Mouse (Mus musculus) myocyte (in vitro differentiated cells): ENCODE data around the gene Atp1a4.

ENCODE experiments used
- E2F4 ChIP-seq: IDR thresholded peaks from one replicate; pipeline ENCODE4 v1.6.1; 2011; ENCODE audit warnings: mild to moderate bottlenecking, control low read depth, moderate library complexity; ENCODE audit not compliant: insufficient read depth
- MYOG ChIP-seq, 3 experiments: IDR thresholded peaks; one replicate each; pipeline ENCODE4 v1.6.1; 2011; ENCODE audit warnings: control low read depth in 2 of 3, low read depth in 2 of 3, mild to moderate bottlenecking in 2 of 3; ENCODE audit not compliant: insufficient read length in 2 of 3, control insufficient read depth in 1 of 3, insufficient read depth in 1 of 3
- POLR2A ChIP-seq: IDR thresholded peaks from one replicate; pipeline ENCODE4 v1.6.1; 2011; ENCODE audit warnings: low read depth, mild to moderate bottlenecking, control low read depth, moderate library complexity; ENCODE audit not compliant: insufficient read length
- POLR2AphosphoS2 ChIP-seq: IDR thresholded peaks from one replicate; pipeline ENCODE4 v1.6.1; 2011; ENCODE audit warnings: low read depth, control low read depth; ENCODE audit not compliant: insufficient read length
- USF1 ChIP-seq: IDR thresholded peaks from one replicate; pipeline ENCODE4 v1.6.1; 2011; ENCODE audit warnings: low read depth, mild to moderate bottlenecking, control low read depth, moderate library complexity

DNA sequence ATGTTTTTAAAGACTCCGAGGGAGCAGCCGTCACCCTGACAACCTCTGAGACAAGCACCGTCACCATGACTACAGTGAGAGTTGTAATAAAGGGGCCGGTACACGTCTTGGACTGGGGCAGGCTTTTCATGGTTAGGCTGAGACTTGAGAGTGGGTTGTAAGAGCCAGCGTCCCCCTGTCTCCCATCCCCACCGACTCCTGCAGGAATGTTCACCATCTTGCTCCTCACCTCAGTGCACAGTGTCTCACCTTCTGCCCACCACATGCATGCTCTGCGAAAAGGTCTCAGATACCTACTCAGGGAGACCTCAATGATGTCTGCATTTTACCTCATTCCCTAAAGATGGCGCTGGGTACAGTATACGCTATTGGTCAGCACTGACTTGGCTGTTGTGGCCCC lies 13.6 kb upstream of the Atp1a4 start:
- TF ChIP-seq MYOG (IDR thresholded peaks at IDR 0.05; ENCODE audit: control insufficient read depth in 1 of 3, insufficient read depth in 1 of 3, insufficient read length in 2 of 3, low read depth in 2 of 3) (no peak), POLR2A (no peak), USF1 (no peak), E2F4 (no peak), POLR2AphosphoS2 (no peak)
